In the genomic region with DNA sequence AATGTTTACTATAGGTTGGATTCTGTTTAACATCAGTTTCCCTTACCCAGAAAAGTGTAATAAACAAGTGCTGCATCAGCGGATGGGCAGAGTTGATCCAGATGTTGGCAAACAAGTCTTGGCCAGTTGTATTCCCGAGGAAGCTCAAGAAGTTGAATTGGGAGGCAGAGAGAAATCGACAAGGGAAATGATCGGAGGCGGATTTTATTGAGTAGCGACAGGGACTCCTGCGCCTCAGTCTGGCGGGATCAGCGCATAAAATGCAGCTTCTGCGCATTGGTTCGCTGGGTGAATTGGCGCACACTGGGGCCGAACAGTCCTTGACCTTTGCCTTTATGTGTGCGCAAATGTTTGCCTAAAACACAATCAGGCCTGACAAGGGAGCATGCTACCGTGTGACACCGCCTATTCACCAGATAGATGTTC, we compare ENCODE assay signal across 12 mouse cellular contexts. TPM values are rescaled to one million over a fixed set of nuclear protein-coding genes. Genes with fewer than 3 reads are reported as not detected.
DNase-seq lines count a peak whose midpoint lies in the region; ATAC-seq lines count a peak whose summit lies in the region.
"Had no signal": no experiment of that assay in that cellular context is flagged by ENCODE, and none has a peak within 500 bp of the region (broad histone marks: within the 10 kb centered on the region; RNA-seq: fewer than 3 reads in every experiment).

No protein-coding gene starts in this region.

- intact Hi-C loops in left cerebral cortex, postnatal 25 days (cut with DNase I), result loop anchor here (5.0 to 10.0 kb wide), 2 partner anchors 38 to 1531 kb away; a partner anchor contains a TSS

- no peaks in the 10 kb centered on the region for H3K36me3 ChIP-seq in embryonic facial prominence, embryonic 10.5 days (replicated peaks)
- H3K36me3 ChIP-seq in hindbrain, embryonic 15.5 days, result no peaks in the 10 kb centered on the region
- H3K36me3 ChIP-seq in neural tube, embryonic 13.5 days, result no peaks in the 10 kb centered on the region
- H3K36me3 ChIP-seq: kidney, embryonic 15.5 days had no signal

- under 1% methylated on average over 16 of the region's 16 CpGs for WGBS in embryonic facial prominence, embryonic 10.5 days
- WGBS in hindbrain, embryonic 15.5 days, result under 1% methylated on average over 16 of the region's 16 CpGs
- under 1% methylated on average over 16 of the region's 16 CpGs for WGBS in neural tube, embryonic 13.5 days

- no peak for ATAC-seq in hindbrain, embryonic 15.5 days (ENCODE audit: low FRiP score, low read depth)
- ATAC-seq in neural tube, embryonic 13.5 days (ENCODE audit: low read depth), result peak; percentile 47; the same call in 1 of the 2 replicates

- H3K9me3 ChIP-seq in embryonic facial prominence, embryonic 10.5 days, result no peaks in the 10 kb centered on the region
- no peaks in the 10 kb centered on the region for H3K9me3 ChIP-seq in hindbrain, embryonic 15.5 days
- H3K9me3 ChIP-seq in neural tube, embryonic 13.5 days, result no peaks in the 10 kb centered on the region
- H3K9me3 ChIP-seq: kidney, embryonic 15.5 days had no signal

- peak; percentile 38 for DNase-seq in cerebellum, adult 11-12 months
- peak; percentile 59 for DNase-seq in embryonic facial prominence, embryonic 10.5 days (ENCODE audit: low spot score)
- no peak for DNase-seq in adrenal gland, adult 8-10 months
- no peak for DNase-seq in left cerebral cortex, postnatal 25 days (ENCODE audit: low spot score in 2 of 2)
- DNase-seq in liver, result no peak
- DNase-seq: thymus, postnatal 25 days had no signal

- peak overlapping the region; percentile 41 for H3K4me2 ChIP-seq in hindbrain, embryonic 15.5 days
- H3K4me2 ChIP-seq in neural tube, embryonic 13.5 days, result peak overlapping the region; percentile 51
- H3K4me2 ChIP-seq: kidney, embryonic 15.5 days had no signal

- H3K4me3 ChIP-seq in embryonic facial prominence, embryonic 10.5 days, result peak overlapping the region; percentile 27
- H3K4me3 ChIP-seq in hindbrain, embryonic 15.5 days, result peak overlapping the region; percentile 28
- H3K4me3 ChIP-seq in neural tube, embryonic 13.5 days, result peak overlapping the region; percentile 30
- H3K4me3 ChIP-seq: kidney, embryonic 15.5 days had no signal

- peak overlapping the region; percentile 28; the same call in 1 of the 2 replicates for H3K9ac ChIP-seq in hindbrain, embryonic 15.5 days
- peak overlapping the region; percentile 63 for H3K9ac ChIP-seq in neural tube, embryonic 13.5 days
- H3K9ac ChIP-seq: kidney, embryonic 15.5 days had no signal

- H3K27ac ChIP-seq in embryonic facial prominence, embryonic 10.5 days (replicated peaks), result no peak overlapping the region
- H3K27ac ChIP-seq in hindbrain, embryonic 15.5 days (replicated peaks), result peak overlapping the region; percentile 76
- H3K27ac ChIP-seq in neural tube, embryonic 13.5 days (replicated peaks), result peak overlapping the region; percentile 78
- H3K27ac ChIP-seq: kidney, embryonic 15.5 days had no signal

- no peaks in the 10 kb centered on the region for H3K4me1 ChIP-seq in embryonic facial prominence, embryonic 10.5 days
- H3K4me1 ChIP-seq in hindbrain, embryonic 15.5 days (replicated peaks), result no peaks in the 10 kb centered on the region; the same call in 1 of the 2 replicates
- H3K4me1 ChIP-seq in neural tube, embryonic 13.5 days (replicated peaks), result peaks cover 10% of the 10 kb centered on the region; the same call in 1 of the 2 replicates
- H3K4me1 ChIP-seq: kidney, embryonic 15.5 days had no signal

- peaks cover 100% of the 10 kb centered on the region for H3K27me3 ChIP-seq in embryonic facial prominence, embryonic 10.5 days (replicated peaks; ENCODE audit: low read depth, poor library complexity, severe bottlenecking)
- peaks cover 75% of the 10 kb centered on the region for H3K27me3 ChIP-seq in hindbrain, embryonic 15.5 days
- H3K27me3 ChIP-seq in neural tube, embryonic 13.5 days, result peaks cover 91% of the 10 kb centered on the region

RNA-seq across cellular contexts. Expression of a gene that starts 40.2 kb away (rescaled TPM):
- polyA plus RNA-seq in embryonic facial prominence, embryonic 10.5 days (2016; fragmentation: Nextera tagmentation; extraction: Ambion mirVana), result 1.5 and 1.7 TPM in 2 replicates
- polyA plus RNA-seq in hindbrain, embryonic 15.5 days (2015; fragmentation: Nextera tagmentation; extraction: Ambion mirVana), result 13.5 and 14.8 TPM in 2 replicates
- 16.5 and 19.9 TPM in 2 replicates for polyA plus RNA-seq in neural tube, embryonic 13.5 days (2015; fragmentation: Nextera tagmentation; extraction: Ambion mirVana)
- total RNA-seq in adrenal gland, adult 8-10 months (2022), result under 1 TPM in 1 of 4 experiments, not detected in 3; 0.28 TPM
- 10 to 100 TPM; 11.1 to 11.7 TPM for total RNA-seq in left cerebral cortex, postnatal 25 days (2021)
- total RNA-seq: MEL had no signal
- polyA plus RNA-seq: heart, embryonic 14.5 days; kidney, embryonic 15.5 days; small intestine, adult 2 months had no signal

RNA-seq across cellular contexts. Expression of a gene that starts 43.6 kb away (rescaled TPM):
- polyA plus RNA-seq in embryonic facial prominence, embryonic 10.5 days (2016; fragmentation: Nextera tagmentation; extraction: Ambion mirVana), result 4.0 and 5.5 TPM in 2 replicates
- 52.6 and 61.6 TPM in 2 replicates for polyA plus RNA-seq in hindbrain, embryonic 15.5 days (2015; fragmentation: Nextera tagmentation; extraction: Ambion mirVana)
- 43.0 and 51.6 TPM in 2 replicates for polyA plus RNA-seq in neural tube, embryonic 13.5 days (2015; fragmentation: Nextera tagmentation; extraction: Ambion mirVana)
- not detected for total RNA-seq in adrenal gland, adult 8-10 months (2022)
- 1 to 10 TPM; 2.3 to 3.0 TPM for total RNA-seq in left cerebral cortex, postnatal 25 days (2021)
- total RNA-seq: MEL had no signal
- polyA plus RNA-seq: heart, embryonic 14.5 days; kidney, embryonic 15.5 days; small intestine, adult 2 months had no signal

Comparison
In these comparisons a context has a peak if more than half of its experiments do, and no peak if none do; other contexts are left out.
1. DNase-seq: peak in cerebellum, adult 11-12 months (single experiment) and embryonic facial prominence, embryonic 10.5 days (single experiment); none in adrenal gland, adult 8-10 months (single experiment), left cerebral cortex, postnatal 25 days (0 of 2) and liver (single experiment).
2. Peak in every context shown above with its lines, with median percentiles within 50 percentile points of each other: H3K4me3 ChIP-seq.